9 mouse cellular contexts compared by ENCODE assay signal in genomic region chr13:98206546-98206870, GRCm38 (mm10). TPM values are rescaled to one million over a fixed set of nuclear protein-coding genes. Genes with fewer than 3 reads are reported as not detected.
DNase-seq lines count a peak whose midpoint lies in the region; ATAC-seq lines count a peak whose summit lies in the region.
"Had no signal": no experiment of that assay in that cellular context is flagged by ENCODE, and none has a peak within 500 bp of the region (broad histone marks: within the 10 kb centered on the region; RNA-seq: fewer than 3 reads in every experiment).

No protein-coding gene starts in this region.

- DNase-seq in kidney, adult 8-10 months, result no peak
- DNase-seq in embryonic facial prominence, embryonic 10.5 days (ENCODE audit: low spot score), result no peak
- no peak for DNase-seq in adrenal gland, postnatal 25 days
- no peak for DNase-seq in urinary bladder, postnatal 10 days (ENCODE audit: low spot score)
- DNase-seq in thymus, postnatal 10 days (ENCODE audit: low spot score in 2 of 2), result no peak

- under 1% methylated on average over 13 of the region's 13 CpGs for WGBS in kidney, embryonic 14.5 days
- 3% methylated on average over 13 of the region's 13 CpGs for WGBS in embryonic facial prominence, embryonic 10.5 days
- 4% methylated on average over 13 of the region's 13 CpGs for WGBS in hindbrain, embryonic 16.5 days
- WGBS in midbrain, embryonic 16.5 days, result 2% methylated on average over 13 of the region's 13 CpGs

- H3K36me3 ChIP-seq in kidney, embryonic 14.5 days (ENCODE audit: control insufficient read depth, insufficient read depth, low read length), result no peaks in the 10 kb centered on the region
- no peaks in the 10 kb centered on the region for H3K36me3 ChIP-seq in embryonic facial prominence, embryonic 10.5 days (replicated peaks)
- H3K36me3 ChIP-seq in hindbrain, embryonic 16.5 days (ENCODE audit: control insufficient read depth, insufficient read depth, low read length), result no peaks in the 10 kb centered on the region
- no peaks in the 10 kb centered on the region for H3K36me3 ChIP-seq in midbrain, embryonic 16.5 days (ENCODE audit: control insufficient read depth, insufficient read depth, low read length)

- H3K4me1 ChIP-seq in kidney, embryonic 14.5 days (ENCODE audit: control insufficient read depth, insufficient read depth, low read length), result peaks cover 10% of the 10 kb centered on the region; the same call in 1 of the 2 replicates
- peaks cover 30% of the 10 kb centered on the region for H3K4me1 ChIP-seq in embryonic facial prominence, embryonic 10.5 days
- peaks cover 5% of the 10 kb centered on the region for H3K4me1 ChIP-seq in hindbrain, embryonic 16.5 days (ENCODE audit: control insufficient read depth, insufficient read depth, low read depth, low read length)
- H3K4me1 ChIP-seq in midbrain, embryonic 16.5 days (ENCODE audit: control insufficient read depth, insufficient read depth, low read length), result no peaks in the 10 kb centered on the region; the same call in 1 of the 2 replicates

- H3K4me2 ChIP-seq in kidney, embryonic 14.5 days (replicated peaks; ENCODE audit: low read depth, low read length), result peak overlapping the region; percentile 83
- H3K4me2 ChIP-seq in hindbrain, embryonic 16.5 days (ENCODE audit: low read length), result peak overlapping the region; percentile 94
- peak overlapping the region; percentile 96 for H3K4me2 ChIP-seq in midbrain, embryonic 16.5 days (ENCODE audit: low read length)

- H3K9me3 ChIP-seq in kidney, embryonic 14.5 days (ENCODE audit: control insufficient read depth, low read length), result no peaks in the 10 kb centered on the region
- H3K9me3 ChIP-seq in embryonic facial prominence, embryonic 10.5 days, result no peaks in the 10 kb centered on the region
- H3K9me3 ChIP-seq in hindbrain, embryonic 16.5 days (ENCODE audit: control insufficient read depth, low read length), result no peaks in the 10 kb centered on the region
- no peaks in the 10 kb centered on the region for H3K9me3 ChIP-seq in midbrain, embryonic 16.5 days (replicated peaks; ENCODE audit: control insufficient read depth, low read length, poor library complexity, severe bottlenecking)

- peak overlapping the region; percentile 64 for H3K9ac ChIP-seq in kidney, embryonic 14.5 days (ENCODE audit: low read depth, low read length)
- peak overlapping the region; percentile 95 for H3K9ac ChIP-seq in hindbrain, embryonic 16.5 days (ENCODE audit: low read depth, low read length)
- peak overlapping the region; percentile 90 for H3K9ac ChIP-seq in midbrain, embryonic 16.5 days (ENCODE audit: low read depth, low read length)

- peak overlapping the region; percentile 49 for H3K4me3 ChIP-seq in kidney, embryonic 14.5 days (ENCODE audit: low read length)
- peak overlapping the region; percentile 66 for H3K4me3 ChIP-seq in embryonic facial prominence, embryonic 10.5 days
- H3K4me3 ChIP-seq in hindbrain, embryonic 16.5 days (ENCODE audit: low read length), result peak overlapping the region; percentile 75
- H3K4me3 ChIP-seq in midbrain, embryonic 16.5 days (ENCODE audit: low read depth, low read length), result peak overlapping the region; percentile 76

- H3K27ac ChIP-seq in kidney, embryonic 14.5 days (ENCODE audit: low read depth, low read length), result peak overlapping the region; percentile 68
- peak overlapping the region; percentile 88 for H3K27ac ChIP-seq in embryonic facial prominence, embryonic 10.5 days (replicated peaks)
- H3K27ac ChIP-seq in hindbrain, embryonic 16.5 days (ENCODE audit: low read depth, low read length), result peak overlapping the region; percentile 73
- H3K27ac ChIP-seq in midbrain, embryonic 16.5 days (ENCODE audit: low read length), result peak overlapping the region; percentile 73

- H3K27me3 ChIP-seq in kidney, embryonic 14.5 days (ENCODE audit: control insufficient read depth, insufficient read depth, low read length), result no peaks in the 10 kb centered on the region
- peaks cover 40% of the 10 kb centered on the region for H3K27me3 ChIP-seq in embryonic facial prominence, embryonic 10.5 days (replicated peaks; ENCODE audit: low read depth, poor library complexity, severe bottlenecking)
- no peaks in the 10 kb centered on the region for H3K27me3 ChIP-seq in hindbrain, embryonic 16.5 days (replicated peaks; ENCODE audit: control insufficient read depth, insufficient read depth, low read length)
- no peaks in the 10 kb centered on the region for H3K27me3 ChIP-seq in midbrain, embryonic 16.5 days (ENCODE audit: control insufficient read depth, insufficient read depth, low read depth, low read length)

- no peak for ATAC-seq in kidney, embryonic 14.5 days (ENCODE audit: low FRiP score, low TSS enrichment)
- ATAC-seq in hindbrain, embryonic 16.5 days, result no peak
- no peak for ATAC-seq in midbrain, embryonic 16.5 days

RNA-seq across cellular contexts. Expression of gene Arhgef28, which starts 0.3 kb away (rescaled TPM):
- polyA plus RNA-seq in kidney, embryonic 14.5 days (2014; fragmentation: Nextera tagmentation; extraction: Ambion mirVana), result 33.7 and 38.6 TPM in 2 replicates
- polyA plus RNA-seq in embryonic facial prominence, embryonic 10.5 days (2016; fragmentation: Nextera tagmentation; extraction: Ambion mirVana), result 8.4 and 9.6 TPM in 2 replicates
- 30.6 and 33.0 TPM in 2 replicates for polyA plus RNA-seq in hindbrain, embryonic 16.5 days (2015; fragmentation: Nextera tagmentation; extraction: Ambion mirVana)
- polyA plus RNA-seq in midbrain, embryonic 16.5 days (2015; fragmentation: Nextera tagmentation; extraction: Ambion mirVana), result 33.3 and 35.1 TPM in 2 replicates
- total RNA-seq in adrenal gland, postnatal 25 days (2021), result 16.0 and 19.8 TPM in 2 replicates
- total RNA-seq: neutrophil, adult 5-6 weeks had no signal

RNA-seq across cellular contexts. Expression of gene Utp15, which starts 56.3 kb away (rescaled TPM):
- 21.6 and 42.2 TPM in 2 replicates for polyA plus RNA-seq in kidney, embryonic 14.5 days (2014; fragmentation: Nextera tagmentation; extraction: Ambion mirVana)
- polyA plus RNA-seq in embryonic facial prominence, embryonic 10.5 days (2016; fragmentation: Nextera tagmentation; extraction: Ambion mirVana), result 52.6 and 55.2 TPM in 2 replicates
- polyA plus RNA-seq in hindbrain, embryonic 16.5 days (2015; fragmentation: Nextera tagmentation; extraction: Ambion mirVana), result 27.0 and 32.2 TPM in 2 replicates
- 33.2 and 34.7 TPM in 2 replicates for polyA plus RNA-seq in midbrain, embryonic 16.5 days (2015; fragmentation: Nextera tagmentation; extraction: Ambion mirVana)
- total RNA-seq in adrenal gland, postnatal 25 days (2021), result 15.1 and 19.1 TPM in 2 replicates

RNA-seq across cellular contexts. Expression of gene Ankra2, which starts 56.4 kb away (rescaled TPM):
- 18.7 and 21.4 TPM in 2 replicates for polyA plus RNA-seq in kidney, embryonic 14.5 days (2014; fragmentation: Nextera tagmentation; extraction: Ambion mirVana)
- 15.6 and 16.1 TPM in 2 replicates for polyA plus RNA-seq in embryonic facial prominence, embryonic 10.5 days (2016; fragmentation: Nextera tagmentation; extraction: Ambion mirVana)
- polyA plus RNA-seq in hindbrain, embryonic 16.5 days (2015; fragmentation: Nextera tagmentation; extraction: Ambion mirVana), result 62.8 and 63.9 TPM in 2 replicates
- polyA plus RNA-seq in midbrain, embryonic 16.5 days (2015; fragmentation: Nextera tagmentation; extraction: Ambion mirVana), result 76.0 and 88.0 TPM in 2 replicates
- 22.9 and 29.1 TPM in 2 replicates for total RNA-seq in adrenal gland, postnatal 25 days (2021)
